Mouse (Mus musculus) right cerebral cortex, adult 2 months (tissue): Measurements from ENCODE around the gene Fscn3.
A peak's percentile ranks its signal among the peaks of the same experiment; 100 is the strongest.

ENCODE experiments used
- DNase-seq, 2 experiments: peaks; one replicate each; pipeline ENCODE4 v3.0.0; 2021 to 2022; ENCODE audit warnings: low spot score in 2 of 2

The Fscn3 gene

GRCm38 (mm10) chr6:28427096-28427839, at the start of gene Fscn3:
Fscn3 (plus strand) TSS chr6:28427789.
- DNase-seq: no peak

- no peak for DNase-seq
Observed at GRCm38 (mm10) chr6:28381983-28382382, 45.6 kb upstream of the Fscn3 start.

- DNase-seq: no peak
Observed at GRCm38 (mm10) chr6:28385169-28385568, 42.4 kb upstream of the Fscn3 start.

- DNase-seq: no peak
Observed at GRCm38 (mm10) chr6:28389038-28389437, 38.6 kb upstream of the Fscn3 start.

- no peak for DNase-seq
Observed at GRCm38 (mm10) chr6:28396051-28396852, 31.3 kb upstream of the Fscn3 start.

GRCm38 (mm10) chr6:28396853-28397457, 30.6 kb upstream of the Fscn3 start:
- DNase-seq: peak; percentile 26 to 29

- peak in 1 of 2 experiments; percentile 26 for DNase-seq
Observed at GRCm38 (mm10) chr6:28397681-28398203, 29.8 kb upstream of the Fscn3 start, which contains the start of gene Zfp800. Zfp800 (minus strand) TSS chr6:28398005.

GRCm38 (mm10) chr6:28398726-28399125, 28.9 kb upstream of the Fscn3 start:
- DNase-seq: no peak

GRCm38 (mm10) chr6:28399791-28400190, 27.8 kb upstream of the Fscn3 start:
- DNase-seq: no peak

- no peak for DNase-seq
Observed at GRCm38 (mm10) chr6:28410053-28410452, 17.5 kb upstream of the Fscn3 start.

GRCm38 (mm10) chr6:28411236-28411635, 16.4 kb upstream of the Fscn3 start:
- DNase-seq: no peak

GRCm38 (mm10) chr6:28416981-28417380, 10.6 kb upstream of the Fscn3 start:
- DNase-seq: no peak

- peak; percentile 38 to 44 for DNase-seq
Observed at GRCm38 (mm10) chr6:28418449-28418848, 9.1 kb upstream of the Fscn3 start.

GRCm38 (mm10) chr6:28419673-28420072, 7.9 kb upstream of the Fscn3 start:
- no peak for DNase-seq

- no peak for DNase-seq
Observed at GRCm38 (mm10) chr6:28420361-28420760, 7.2 kb upstream of the Fscn3 start.

GRCm38 (mm10) chr6:28420865-28421264, 6.7 kb upstream of the Fscn3 start:
- no peak for DNase-seq

GRCm38 (mm10) chr6:28421469-28422000, 6.1 kb upstream of the Fscn3 start:
- DNase-seq: peak; percentile 93 to 95

GRCm38 (mm10) chr6:28422651-28423290, 4.8 kb upstream of the Fscn3 start:
- no peak for DNase-seq

- DNase-seq: peak; percentile 90 to 91
Observed at GRCm38 (mm10) chr6:28423313-28423712, 4.3 kb upstream of the Fscn3 start, which contains the start of gene Arf5. Arf5 (plus strand) TSS chr6:28423560.

GRCm38 (mm10) chr6:28423767-28424695, 3.6 kb upstream of the Fscn3 start:
- DNase-seq: peak; percentile 53 to 59
